Mouse (Mus musculus) myocyte (in vitro differentiated cells): ENCODE data around the gene Zfp131.
"Not testable (repeated sequence)": the region's sequence is repeated elsewhere in the genome, so short reads cannot be mapped to it uniquely, and the experiment has no call there.

ENCODE experiments used
- CEBPB ChIP-seq: IDR thresholded peaks from 2 replicates; pipeline ENCODE4 v1.6.1; 2011; ENCODE audit warnings: mild to moderate bottlenecking, moderate library complexity; ENCODE audit not compliant: poor library complexity, insufficient read depth, severe bottlenecking
- E2F4 ChIP-seq: IDR thresholded peaks from one replicate; pipeline ENCODE4 v1.6.1; 2011; ENCODE audit warnings: mild to moderate bottlenecking, control low read depth, moderate library complexity; ENCODE audit not compliant: insufficient read depth
- MAX ChIP-seq: IDR thresholded peaks from one replicate; pipeline ENCODE4 v1.6.1; 2011; ENCODE audit warnings: low read depth, mild to moderate bottlenecking, control low read depth
- MYOD1 ChIP-seq, 3 experiments: IDR thresholded peaks; one replicate each; pipeline ENCODE4 v1.6.1; 2011; ENCODE audit warnings: control low read depth in 2 of 3, low read depth in 2 of 3, mild to moderate bottlenecking in 2 of 3, moderate library complexity in 1 of 3; ENCODE audit not compliant: insufficient read length in 2 of 3, control insufficient read depth in 1 of 3
- POLR2A ChIP-seq: IDR thresholded peaks from one replicate; pipeline ENCODE4 v1.6.1; 2011; ENCODE audit warnings: low read depth, mild to moderate bottlenecking, control low read depth, moderate library complexity; ENCODE audit not compliant: insufficient read length
- TCF12 ChIP-seq: IDR thresholded peaks from one replicate; pipeline ENCODE4 v1.6.1; 2011; ENCODE audit warnings: mild to moderate bottlenecking, control low read depth; ENCODE audit not compliant: poor library complexity, insufficient read depth, severe bottlenecking
- TCF3 ChIP-seq: IDR thresholded peaks from one replicate; pipeline ENCODE4 v1.6.1; 2011; ENCODE audit warnings: low read depth, control low read depth; ENCODE audit not compliant: insufficient read length
- USF1 ChIP-seq: IDR thresholded peaks from one replicate; pipeline ENCODE4 v1.6.1; 2011; ENCODE audit warnings: low read depth, mild to moderate bottlenecking, control low read depth, moderate library complexity

- not testable (repeated sequence) for TF ChIP-seq TCF3; MAX; TCF12; POLR2A; MYOD1 (IDR thresholded peaks at IDR 0.05; ENCODE audit: control insufficient read depth in 1 of 3, insufficient read length in 2 of 3, low read depth in 2 of 3); E2F4; USF1; CEBPB
These were observed 39.4 kb upstream of the Zfp131 start, which contains the start of gene AF067063 for GRCm38 (mm10) chr13:119830116-119830515.
